Mouse (Mus musculus) lung, postnatal 0 days (tissue): ENCODE results near the gene Kifc5b.

Experiments used
- CTCF ChIP-seq: IDR thresholded peaks from 2 replicates; pipeline ENCODE4 v1.5.1; 2016; ENCODE audit warnings: antibody characterized with exemption, mild to moderate bottlenecking
- EP300 ChIP-seq: IDR thresholded peaks from 2 replicates; pipeline ENCODE4 v1.6.1; 2016; ENCODE audit warnings: antibody characterized with exemption, mild to moderate bottlenecking, control low read depth

GRCm38 (mm10) chr17:26877927-26878326 is 39.0 kb upstream of the Kifc5b start:
- TF ChIP-seq CTCF (no peak), EP300 (no peak)
